Mouse (Mus musculus): ENCODE measurements around the gene Prkaca. TPM values are rescaled to one million over a fixed set of nuclear protein-coding genes. Genes with fewer than 3 reads are reported as not detected.

Prkaca gene
- total and polyA plus RNA-seq, 3 experiments: 14.0 to 27.3 (median 18.5) TPM

- Histone ChIP-seq H3K27me3 (replicated peaks) (no peaks in the 10 kb centered on the region), H3K4me3 (replicated peaks in 1 of 3; ENCODE audit: low read depth in 2 of 3, low read length in 2 of 3, poor library complexity in 1 of 3) (peak overlapping the region; percentile 32 to 71 (median 71)), H3K9me3 (replicated peaks; ENCODE audit: low read length) (no peaks in the 10 kb centered on the region), H3K9ac (ENCODE audit: insufficient read depth, low read depth) (peak overlapping the region; percentile 81), H3K36me3 (replicated peaks in 1 of 2; ENCODE audit: control insufficient read depth in 1 of 2, insufficient read depth in 1 of 2, low read length in 1 of 2) (peaks cover 14 to 36% of the 10 kb centered on the region in 2 experiments), H3K27ac (ENCODE audit: insufficient read depth, low read depth) (peak overlapping the region; percentile 51; the same call in 1 of the 2 replicates), H3K79me2 (replicated peaks; ENCODE audit: control insufficient read depth, extremely low read depth, insufficient read depth, poor library complexity, severe bottlenecking) (peaks cover 3% of the 10 kb centered on the region; the same call in 1 of the 2 replicates), H3K4me2 (ENCODE audit: insufficient read depth, low read depth, poor library complexity, severe bottlenecking) (peak overlapping the region; percentile 18), H3K4me1 (ENCODE audit: control insufficient read depth in 1 of 2, insufficient read depth in 2 of 2) (peaks cover 10 to 25% of the 10 kb centered on the region in 2 experiments)
- TF ChIP-seq NRF1 (IDR thresholded peaks at IDR 0.05; ENCODE audit: low read depth, low read length) (no peak), MEF2A (IDR thresholded peaks at IDR 0.05; ENCODE audit: borderline replicate concordance, low read depth, low read length) (no peak), ELF1 (IDR thresholded peaks at IDR 0.05; ENCODE audit: low read depth, low read length) (0 out of 2 replicates have a peak, but pooled peaks have one; percentile 3), POLR2A (IDR thresholded peaks at IDR 0.05; ENCODE audit: low read depth, low read length) (peak; percentile 88), ETS1 (conservative IDR thresholded peaks at IDR 0.05; ENCODE audit: low read depth, low read length) (no peak), GABPA (IDR thresholded peaks at IDR 0.05; ENCODE audit: insufficient replicate concordance, low read depth, low read length) (no peak), UBTF (IDR thresholded peaks at IDR 0.05; ENCODE audit: low read depth, low read length) (no peak), ZKSCAN1 (IDR thresholded peaks at IDR 0.05; ENCODE audit: borderline replicate concordance, low read depth, low read length) (no peak), USF2 (conservative IDR thresholded peaks at IDR 0.05; ENCODE audit: low read depth, low read length) (no peak), ZNF384 (IDR thresholded peaks at IDR 0.05; ENCODE audit: low read depth, low read length) (peak; percentile 93), CTCF (conservative IDR thresholded peaks at IDR 0.05 in 1 of 2, IDR thresholded peaks at IDR 0.05 in 1 of 2; ENCODE audit: low read depth in 2 of 2, low read length in 2 of 2) (no peak), JUND (conservative IDR thresholded peaks at IDR 0.05; ENCODE audit: low read depth, low read length) (no peak), POLR2AphosphoS2 (IDR thresholded peaks at IDR 0.05; ENCODE audit: low read depth, low read length) (no peak), JUN (IDR thresholded peaks at IDR 0.05; ENCODE audit: insufficient read depth, low read depth, low read length) (no peak), MXI1 (IDR thresholded peaks at IDR 0.05; ENCODE audit: low read depth, low read length) (no peak; the same call in 1 of the 2 replicates), RCOR1 (conservative IDR thresholded peaks at IDR 0.05; ENCODE audit: low read depth, low read length) (no peak), CHD2 (IDR thresholded peaks at IDR 0.05; ENCODE audit: low read length) (peak; percentile 78), NELFE (IDR thresholded peaks at IDR 0.05; ENCODE audit: low read depth, low read length) (peak; percentile 82), EP300 (IDR thresholded peaks at IDR 0.05; ENCODE audit: low read length) (no peak), MAFK (IDR thresholded peaks at IDR 0.05; ENCODE audit: insufficient replicate concordance, low read length) (no peak), SMC3 (IDR thresholded peaks at IDR 0.05; ENCODE audit: low read depth, low read length) (no peak), TCF12 (IDR thresholded peaks at IDR 0.05; ENCODE audit: low read depth, low read length) (peak; percentile 68), MYC (IDR thresholded peaks at IDR 0.05; ENCODE audit: low read depth, low read length) (no peak), KAT2A (IDR thresholded peaks at IDR 0.05; ENCODE audit: insufficient replicate concordance, low read length) (no peak), CHD1 (IDR thresholded peaks at IDR 0.05; ENCODE audit: low read depth, low read length) (no peak), RAD21 (IDR thresholded peaks at IDR 0.05; ENCODE audit: low read depth, low read length) (no peak), BHLHE40 (IDR thresholded peaks at IDR 0.05; ENCODE audit: low read depth, low read length) (peak; percentile 39; the same call in 1 of the 2 replicates), MAX (IDR thresholded peaks at IDR 0.05; ENCODE audit: low read length) (no peak), ZMIZ1 (IDR thresholded peaks at IDR 0.05; ENCODE audit: low read depth, low read length) (peak; percentile 53; the same call in 1 of the 2 replicates), MAZ (IDR thresholded peaks at IDR 0.05; ENCODE audit: low read depth, low read length) (peak; percentile 70; the same call in 1 of the 2 replicates)
- in situ Hi-C loops (cut with MboI; ENCODE audit: low pct_ligation_motif_present, low pct_unique_long_range_greater_than_20kb, low sequenced_read_pairs): no loop called here
- dilution Hi-C loops (cut with MboI; ENCODE audit: extremely low pct_ligation_motif_present, extremely low pct_unique_long_range_greater_than_20kb, low sequenced_read_pairs): no loop called here
- DNase-seq (ENCODE audit: extremely low read depth): peak; percentile 77
Observed at GRCm38 (mm10) chr8:83996567-83997505, 24.0 kb downstream of the Prkaca start.
